Mouse (Mus musculus) olfactory bulb, adult 2 months (tissue): ENCODE measurements around the gene Sgk1.

Experiments used
- CTCF ChIP-seq: fragments of 200-500 bp; IDR thresholded peaks from 2 replicates; pipeline ENCODE4 v1.5.1; 2012; ENCODE audit warnings: low read depth, mild to moderate bottlenecking, low read length, moderate library complexity; ENCODE audit not compliant: insufficient read depth
- POLR2A ChIP-seq: fragments of 200-500 bp; IDR thresholded peaks from 2 replicates; pipeline ENCODE4 v1.6.1; 2012; ENCODE audit warnings: mild to moderate bottlenecking, low read depth, low read length, moderate library complexity; ENCODE audit not compliant: insufficient read depth

GRCm38 (mm10) chr10:21907784-21908183, 25.8 kb downstream of the Sgk1 start:
- no peak for TF ChIP-seq CTCF
- TF ChIP-seq POLR2A, result no peak
